Mouse (Mus musculus) CH12.LX (cell line): ENCODE data around the gene Arid1a. TPM values are rescaled to one million over a fixed set of nuclear protein-coding genes. Genes with fewer than 3 reads are reported as not detected.
"Not testable (repeated sequence)": the region's sequence is repeated elsewhere in the genome, so short reads cannot be mapped to it uniquely, and the experiment has no call there.

ENCODE experiments used
- DNase-seq: peaks from one replicate; pipeline ENCODE4 v3.0.0-alpha.2; 2013; ENCODE audit errors: extremely low read depth
- H3K27ac ChIP-seq: 2 replicates; pipeline ENCODE4 v1.5.1; 2012; ENCODE audit warnings: low read depth, mild to moderate bottlenecking, control low read depth, moderate library complexity; ENCODE audit not compliant: insufficient read depth
- H3K27me3 ChIP-seq: replicated peaks from 2 replicates; pipeline ENCODE3; 2012; ENCODE audit warnings: inconsistent platforms
- H3K36me3 ChIP-seq, 2 experiments: replicated peaks in 1 of 2; 2 replicates each; pipeline versions ENCODE3 to v1.6.1; 2012; ENCODE audit warnings: inconsistent platforms in 1 of 2, low read length in 1 of 2, mild to moderate bottlenecking in 1 of 2, mixed read lengths in 1 of 2, moderate library complexity in 1 of 2; ENCODE audit not compliant: control insufficient read depth in 1 of 2, insufficient read depth in 1 of 2
- H3K4me1 ChIP-seq, 2 experiments: 2 replicates each; pipeline ENCODE4 v1.6.1; 2012; ENCODE audit warnings: inconsistent platforms in 1 of 2, moderate library complexity in 1 of 2; ENCODE audit not compliant: insufficient read depth in 2 of 2, control insufficient read depth in 1 of 2
- H3K4me2 ChIP-seq: 2 replicates; pipeline ENCODE4 v1.6.1; 2012; ENCODE audit warnings: low read depth, mild to moderate bottlenecking, control low read depth; ENCODE audit not compliant: poor library complexity, insufficient read depth, severe bottlenecking
- H3K4me3 ChIP-seq, 3 experiments: fragments of 150-350 bp in 1 of 3; sonication (generic) in 1 of 3; replicated peaks in 1 of 3; 2 replicates each; pipeline versions ENCODE3 to v1.5.1; 2011 to 2012; ENCODE audit warnings: low read depth in 2 of 3, low read length in 2 of 3, mild to moderate bottlenecking in 2 of 3, moderate library complexity in 2 of 3, control low read depth in 1 of 3, improper control_type of control experiment in 1 of 3, inconsistent platforms in 1 of 3, mixed read lengths in 1 of 3; ENCODE audit not compliant: poor library complexity in 1 of 3
- H3K79me2 ChIP-seq: replicated peaks from 2 replicates; pipeline ENCODE4 v1.6.1; 2012; ENCODE audit warnings: mild to moderate bottlenecking, moderate library complexity; ENCODE audit not compliant: control insufficient read depth, poor library complexity, insufficient read depth, severe bottlenecking; ENCODE audit errors: extremely low read depth
- H3K9ac ChIP-seq: 2 replicates; pipeline ENCODE4 v1.6.1; 2012; ENCODE audit warnings: low read depth, mild to moderate bottlenecking, control low read depth, moderate library complexity; ENCODE audit not compliant: insufficient read depth
- H3K9me3 ChIP-seq: replicated peaks from 2 replicates; pipeline ENCODE3; 2012; ENCODE audit warnings: low read length, inconsistent platforms, mixed read lengths
- CTCF ChIP-seq, 2 experiments: IDR thresholded peaks in 1 of 2; conservative IDR thresholded peaks in 1 of 2; 2 replicates each; pipeline ENCODE4 v1.5.1; 2011 to 2012; ENCODE audit warnings: low read depth in 2 of 2, low read length in 2 of 2, improper control_type of control experiment in 1 of 2, inconsistent platforms in 1 of 2, mild to moderate bottlenecking in 1 of 2, moderate library complexity in 1 of 2
- JUN ChIP-seq: IDR thresholded peaks from 2 replicates; pipeline ENCODE4 v1.6.1; 2011; ENCODE audit warnings: low read depth, mild to moderate bottlenecking, low read length, improper control_type of control experiment, moderate library complexity; ENCODE audit not compliant: insufficient read depth
- MAZ ChIP-seq: IDR thresholded peaks from 2 replicates; pipeline ENCODE4 v1.6.1; 2012; ENCODE audit warnings: low read depth, mild to moderate bottlenecking, inconsistent platforms, low read length, improper control_type of control experiment, moderate library complexity
- MXI1 ChIP-seq: IDR thresholded peaks from 2 replicates; pipeline ENCODE4 v1.6.1; 2011; ENCODE audit warnings: mild to moderate bottlenecking, low read depth, low read length, improper control_type of control experiment
- SMC3 ChIP-seq: IDR thresholded peaks from 2 replicates; pipeline ENCODE4 v1.6.1; 2011; ENCODE audit warnings: low read depth, low read length, improper control_type of control experiment
- TBP ChIP-seq: conservative IDR thresholded peaks from 2 replicates; pipeline ENCODE4 v1.6.1; 2011; ENCODE audit warnings: low read depth, low read length, improper control_type of control experiment
- TCF12 ChIP-seq: IDR thresholded peaks from 2 replicates; pipeline ENCODE4 v1.6.1; 2014; ENCODE audit warnings: low read depth, mild to moderate bottlenecking, inconsistent platforms, low read length, improper control_type of control experiment
- USF2 ChIP-seq: conservative IDR thresholded peaks from 2 replicates; pipeline ENCODE4 v1.6.1; 2011; ENCODE audit warnings: low read depth, low read length, improper control_type of control experiment
- ZMIZ1 ChIP-seq: IDR thresholded peaks from 2 replicates; pipeline ENCODE4 v1.6.1; 2012; ENCODE audit warnings: low read depth, mild to moderate bottlenecking, inconsistent platforms, low read length, improper control_type of control experiment
- dilution Hi-C: fragments of 300-500 bp; cut with MboI; formaldehyde crosslinking; loops from 2 replicates; pipeline ENCODE4 v1.14.3; 2020; ENCODE audit warnings: low sequenced_read_pairs; ENCODE audit not compliant: extremely low pct_unique_long_range_greater_than_20kb, extremely low pct_ligation_motif_present
- in situ Hi-C: fragments of 300-500 bp; cut with MboI; formaldehyde crosslinking; loops from 3 replicates; pipeline ENCODE4 v1.14.3; 2019; ENCODE audit warnings: low sequenced_read_pairs, low pct_ligation_motif_present, low pct_unique_long_range_greater_than_20kb, mixed read lengths
- polyA plus RNA-seq: library from polyadenylated mRNA; unstranded; fragments of >175 nt; gene quantifications from 2 replicates; pipeline ENCODE4 v1.2.1, GENCODE M21; 2012; ENCODE audit warnings: low read depth; ENCODE audit not compliant: insufficient read length
- total RNA-seq, 2 experiments: library from RNA; depleted of rRNA; stranded (reverse); fragments of 300-350 nt in 1 of 2; fragments of >200 nt in 1 of 2; gene quantifications; 2 replicates each; pipeline ENCODE4 v1.2.3; 2012 to 2014

Gene Arid1a
- total and polyA plus RNA-seq, 3 experiments, result 6.4 to 47.1 (median 19.1) TPM

DNA sequence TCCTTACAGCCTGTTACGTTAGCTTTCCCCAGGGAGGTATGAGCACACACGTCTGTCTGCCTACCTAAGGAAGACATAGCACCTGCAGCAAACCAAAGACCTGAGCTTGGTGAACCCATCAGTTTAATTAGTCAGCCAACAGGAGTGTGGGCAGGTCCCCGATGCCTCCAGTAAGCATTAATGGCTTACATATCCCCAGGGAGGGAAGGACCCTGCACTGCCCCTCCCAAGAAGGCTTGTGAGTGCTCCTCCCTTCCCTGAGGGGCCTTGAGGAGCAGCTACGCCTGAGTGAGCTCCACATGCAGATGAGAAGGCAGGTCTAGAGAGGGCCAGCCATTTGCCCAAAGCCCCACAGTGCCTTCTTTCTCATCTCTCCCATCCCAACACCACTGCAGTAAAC lies 100.3 kb downstream of the Arid1a start:
- Histone ChIP-seq H3K4me1 (peaks cover 25 to 63% of the 10 kb centered on the region in 2 experiments), H3K9ac (no peak overlapping the region), H3K4me3 (peak overlapping the region in 1 of 3 experiments; percentile 30), H3K27me3 (no peaks in the 10 kb centered on the region), H3K4me2 (no peak overlapping the region), H3K36me3 (no peaks in the 10 kb centered on the region), H3K79me2 (no peaks in the 10 kb centered on the region), H3K27ac (peak overlapping the region; percentile 69), H3K9me3 (no peaks in the 10 kb centered on the region)
- TF ChIP-seq MAZ, result 0 out of 2 replicates have a peak, but pooled peaks have one; percentile 38
- no peak for TF ChIP-seq USF2
- in situ Hi-C loops (no loop called here), dilution Hi-C loops (no loop called here)
- peak; percentile 66 for DNase-seq

DNA sequence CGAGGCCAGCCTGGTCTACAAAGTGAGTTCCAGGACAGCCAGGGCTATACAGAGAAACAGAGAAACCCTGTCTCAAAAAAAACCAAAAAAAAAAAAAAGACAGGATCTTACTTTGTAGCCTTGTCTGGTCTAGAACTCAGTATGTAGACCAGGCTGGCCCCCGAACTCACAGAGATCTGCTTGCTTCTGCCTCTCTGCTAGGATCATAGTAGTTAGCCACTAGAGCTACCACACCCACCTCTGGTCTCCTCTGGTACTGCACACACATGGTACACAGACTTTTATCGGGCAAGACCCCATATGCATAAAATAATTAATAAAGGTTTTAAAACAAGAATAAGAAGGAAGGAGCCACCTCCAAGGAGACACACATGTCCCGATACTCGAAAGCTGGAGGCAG lies 102.5 kb downstream of the Arid1a start:
- TF ChIP-seq CTCF (conservative IDR thresholded peaks at IDR 0.05 in 1 of 2, IDR thresholded peaks at IDR 0.05 in 1 of 2; ENCODE audit: low read depth in 2 of 2, low read length in 2 of 2), result peak in 1 of 2 experiments; percentile 3; a peak in 1 of 4 replicates
- H3K9me3 ChIP-seq, H3K9ac ChIP-seq, dilution Hi-C loops, H3K36me3 ChIP-seq, DNase-seq, H3K27me3 ChIP-seq, H3K4me2 ChIP-seq, in situ Hi-C loops, H3K27ac ChIP-seq, H3K4me3 ChIP-seq, H3K79me2 ChIP-seq: not testable (repeated sequence)
- peaks cover 17 to 47% of the 10 kb centered on the region in 2 experiments for H3K4me1 ChIP-seq

GRCm38 (mm10) chr4:133652746-133653145 lies 103.8 kb downstream of the Arid1a start:
- no peak for DNase-seq
- dilution Hi-C loops (no loop called here), in situ Hi-C loops (no loop called here)
- Histone ChIP-seq H3K4me2 (no peak overlapping the region), H3K4me1 (peaks cover 16 to 43% of the 10 kb centered on the region in 2 experiments), H3K79me2 (no peaks in the 10 kb centered on the region; the same call in 1 of the 2 replicates), H3K4me3 (no peak overlapping the region), H3K27ac (no peak overlapping the region), H3K36me3 (peaks cover 0 to 3% of the 10 kb centered on the region in 2 experiments), H3K27me3 (no peaks in the 10 kb centered on the region), H3K9me3 (no peaks in the 10 kb centered on the region), H3K9ac (no peak overlapping the region)
- TF ChIP-seq JUN (no peak), CTCF (conservative IDR thresholded peaks at IDR 0.05 in 1 of 2, IDR thresholded peaks at IDR 0.05 in 1 of 2; ENCODE audit: low read depth in 2 of 2, low read length in 2 of 2) (no peak), MXI1 (no peak), ZMIZ1 (no peak)

DNA sequence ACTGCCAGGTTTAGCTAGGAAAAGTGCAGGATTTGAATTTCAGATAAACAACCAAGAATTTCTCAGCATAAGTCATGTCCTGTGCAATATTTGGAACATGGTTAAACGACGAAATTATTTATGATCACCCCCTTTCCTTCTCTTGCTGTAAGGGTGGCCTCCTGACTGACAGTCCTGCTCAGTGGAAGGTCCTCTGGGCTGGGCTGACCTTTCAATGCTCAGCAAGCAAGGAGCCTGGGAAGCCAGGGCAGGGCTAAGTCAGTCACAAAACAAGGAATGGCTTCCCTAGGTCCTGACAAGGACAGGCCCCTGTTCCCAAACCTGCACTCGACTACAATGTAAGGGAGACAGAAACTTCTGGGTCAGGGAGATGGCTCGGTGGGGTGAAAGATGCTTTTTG lies 104.6 kb downstream of the Arid1a start:
- no peaks in the 10 kb centered on the region for H3K9me3 ChIP-seq
- in situ Hi-C loops, result no loop called here
- no peaks in the 10 kb centered on the region for H3K27me3 ChIP-seq
- no peak for DNase-seq
- no peak overlapping the region for H3K4me3 ChIP-seq
- no peak overlapping the region for H3K27ac ChIP-seq
- H3K4me1 ChIP-seq, result peaks cover 12 to 37% of the 10 kb centered on the region in 2 experiments
- H3K36me3 ChIP-seq, result peaks cover 0 to 7% of the 10 kb centered on the region in 2 experiments
- dilution Hi-C loops, result no loop called here
- no peak overlapping the region for H3K9ac ChIP-seq
- no peak for TF ChIP-seq JUN
- TF ChIP-seq TCF12, result no peak
- TF ChIP-seq SMC3, result no peak
- TF ChIP-seq TBP, result no peak
- TF ChIP-seq, all 38 proteins: peak for 0
- no peak overlapping the region for H3K4me2 ChIP-seq
- H3K79me2 ChIP-seq, result no peaks in the 10 kb centered on the region; the same call in 1 of the 2 replicates
